Mouse (Mus musculus): ENCODE results near the gene Paqr7.

Gene Paqr7

GRCm38 (mm10) chr4:134503686-134504357, 7.3 kb downstream of the Paqr7 start:
- DNase-seq (ENCODE audit: low read depth, low spot score), result no peak

- no peak for DNase-seq (ENCODE audit: low read depth, low spot score)
Measured at GRCm38 (mm10) chr4:134505303-134505789, 8.8 kb downstream of the Paqr7 start.

GRCm38 (mm10) chr4:134505966-134506594, 9.6 kb downstream of the Paqr7 start:
- DNase-seq (ENCODE audit: low read depth, low spot score), result no peak

GRCm38 (mm10) chr4:134506713-134507112, 10.2 kb downstream of the Paqr7 start:
- DNase-seq (ENCODE audit: low read depth, low spot score), result no peak

- DNase-seq (ENCODE audit: low read depth, low spot score), result no peak
Measured at GRCm38 (mm10) chr4:134510396-134510795, 13.9 kb downstream of the Paqr7 start.

GRCm38 (mm10) chr4:134510845-134511411, 14.4 kb downstream of the Paqr7 start, which contains the start of gene Aunip:
Aunip (plus strand) TSS chr4:134510999.
- peak; percentile 69 for DNase-seq (ENCODE audit: low read depth, low spot score)

- DNase-seq (ENCODE audit: low read depth, low spot score), result no peak
Measured at GRCm38 (mm10) chr4:134511730-134512129, 15.2 kb downstream of the Paqr7 start.

- no peak for DNase-seq (ENCODE audit: low read depth, low spot score)
Measured at GRCm38 (mm10) chr4:134512798-134513197, 16.3 kb downstream of the Paqr7 start.

- no peak for DNase-seq (ENCODE audit: low read depth, low spot score)
Measured at GRCm38 (mm10) chr4:134514309-134514930, 17.9 kb downstream of the Paqr7 start.

- no peak for DNase-seq (ENCODE audit: low read depth, low spot score)
Measured at GRCm38 (mm10) chr4:134515614-134516013, 19.1 kb downstream of the Paqr7 start.

GRCm38 (mm10) chr4:134516981-134517380, 20.5 kb downstream of the Paqr7 start:
- no peak for DNase-seq (ENCODE audit: low read depth, low spot score)

- DNase-seq (ENCODE audit: low read depth, low spot score), result no peak
Measured at GRCm38 (mm10) chr4:134517719-134518118, 21.2 kb downstream of the Paqr7 start.

- no peak for DNase-seq (ENCODE audit: low read depth, low spot score)
Measured at GRCm38 (mm10) chr4:134518541-134518940, 22.0 kb downstream of the Paqr7 start.

GRCm38 (mm10) chr4:134519281-134519680, 22.8 kb downstream of the Paqr7 start:
- no peak for DNase-seq (ENCODE audit: low read depth, low spot score)

GRCm38 (mm10) chr4:134523447-134523846, 26.9 kb downstream of the Paqr7 start:
- DNase-seq (ENCODE audit: low read depth, low spot score), result no peak

GRCm38 (mm10) chr4:134525806-134526205, 29.3 kb downstream of the Paqr7 start:
- DNase-seq (ENCODE audit: low read depth, low spot score), result no peak

GRCm38 (mm10) chr4:134526220-134526619, 29.7 kb downstream of the Paqr7 start:
- DNase-seq (ENCODE audit: low read depth, low spot score), result no peak

GRCm38 (mm10) chr4:134532928-134533327, 36.4 kb downstream of the Paqr7 start:
- DNase-seq (ENCODE audit: low read depth, low spot score), result no peak

- DNase-seq (ENCODE audit: low read depth, low spot score), result no peak
Measured at GRCm38 (mm10) chr4:134533421-134533820, 36.9 kb downstream of the Paqr7 start.

- no peak for DNase-seq (ENCODE audit: low read depth, low spot score)
Measured at GRCm38 (mm10) chr4:134534124-134534886, 37.8 kb downstream of the Paqr7 start.

- DNase-seq (ENCODE audit: low read depth, low spot score), result peak; percentile 83
Measured at GRCm38 (mm10) chr4:134534932-134535786, 38.7 kb downstream of the Paqr7 start, which contains the start of gene Mtfr1l. Mtfr1l (minus strand) TSS chr4:134535387.
